Mouse (Mus musculus): ENCODE data around the gene Kdm1a. TPM values are rescaled to one million over a fixed set of nuclear protein-coding genes. Genes with fewer than 3 reads are reported as not detected.

The Kdm1a gene
- polyA plus RNA-seq, 1 experiment from 2014 or later, result 35.4 TPM

GRCm38 (mm10) chr4:136546279-136547045, 56.1 kb downstream of the Kdm1a start:
- H3K27me3 ChIP-seq (replicated peaks; ENCODE audit: control insufficient read depth, insufficient read depth, low read length), result no peaks in the 10 kb centered on the region
- WGBS, result 63% methylated on average over 3 of the region's 3 CpGs
- peaks cover 33% of the 10 kb centered on the region; the same call in 1 of the 2 replicates for H3K36me3 ChIP-seq (ENCODE audit: control insufficient read depth, insufficient read depth, low read length)
- H3K4me2 ChIP-seq, result no peak overlapping the region
- no peak overlapping the region for H3K4me3 ChIP-seq (ENCODE audit: low read depth, low read length)
- DNase-seq (ENCODE audit: low spot score) (no peak), ATAC-seq (replicated peaks; ENCODE audit: low FRiP score) (no peak)
- no peak overlapping the region for H3K27ac ChIP-seq (ENCODE audit: low read depth, low read length)
- no peaks in the 10 kb centered on the region for H3K9me3 ChIP-seq (ENCODE audit: control insufficient read depth, low read length)
- H3K4me1 ChIP-seq (replicated peaks; ENCODE audit: control insufficient read depth, insufficient read depth, low read length), result no peaks in the 10 kb centered on the region
- H3K9ac ChIP-seq (ENCODE audit: low read depth, low read length), result no peak overlapping the region

GRCm38 (mm10) chr4:136545151-136545550, 57.4 kb downstream of the Kdm1a start:
- WGBS, result 93% methylated on average over 3 of the region's 3 CpGs
- H3K4me1 ChIP-seq (replicated peaks; ENCODE audit: control insufficient read depth, insufficient read depth, low read length), result no peaks in the 10 kb centered on the region
- no peaks in the 10 kb centered on the region for H3K27me3 ChIP-seq (replicated peaks; ENCODE audit: control insufficient read depth, insufficient read depth, low read length)
- H3K4me2 ChIP-seq, result no peak overlapping the region
- no peak for ATAC-seq (replicated peaks; ENCODE audit: low FRiP score)
- peaks cover 24% of the 10 kb centered on the region; the same call in 1 of the 2 replicates for H3K36me3 ChIP-seq (ENCODE audit: control insufficient read depth, insufficient read depth, low read length)
- H3K4me3 ChIP-seq (ENCODE audit: low read depth, low read length), result no peak overlapping the region
- no peak overlapping the region for H3K9ac ChIP-seq (ENCODE audit: low read depth, low read length)
- H3K9me3 ChIP-seq (ENCODE audit: control insufficient read depth, low read length), result no peaks in the 10 kb centered on the region
- DNase-seq (ENCODE audit: low spot score), result no peak
- H3K27ac ChIP-seq (ENCODE audit: low read depth, low read length), result no peak overlapping the region

GRCm38 (mm10) chr4:136526412-136526811, 76.1 kb downstream of the Kdm1a start:
- WGBS, result 21% methylated on average over 4 of the region's 4 CpGs
- H3K4me2 ChIP-seq, result no peak overlapping the region

GRCm38 (mm10) chr4:136524309-136524708, 78.2 kb downstream of the Kdm1a start:
- Histone ChIP-seq H3K27me3 (replicated peaks; ENCODE audit: control insufficient read depth, insufficient read depth, low read length) (no peaks in the 10 kb centered on the region), H3K27ac (ENCODE audit: low read depth, low read length) (no peak overlapping the region), H3K36me3 (ENCODE audit: control insufficient read depth, insufficient read depth, low read length) (no peaks in the 10 kb centered on the region), H3K9me3 (ENCODE audit: control insufficient read depth, low read length) (no peaks in the 10 kb centered on the region), H3K4me2 (0 out of 2 replicates have a peak overlapping the region, but pooled peaks have one; percentile 22), H3K9ac (ENCODE audit: low read depth, low read length) (no peak overlapping the region), H3K4me3 (ENCODE audit: low read depth, low read length) (no peak overlapping the region), H3K4me1 (replicated peaks; ENCODE audit: control insufficient read depth, insufficient read depth, low read length) (peaks cover 6% of the 10 kb centered on the region; the same call in 1 of the 2 replicates)
- no peak for DNase-seq (ENCODE audit: low spot score)
- peak; percentile 74 for ATAC-seq (replicated peaks; ENCODE audit: low FRiP score)
- WGBS, result 63% methylated on average over 2 of the region's 2 CpGs

More at GRCm38 (mm10) chr4:136526412-136526811, 76.1 kb downstream of the Kdm1a start:
- 0 out of 2 replicates have a peak, but pooled peaks have one; percentile 36 for ATAC-seq (replicated peaks; ENCODE audit: low FRiP score)
- no peak overlapping the region for H3K9ac ChIP-seq (ENCODE audit: low read depth, low read length)
- H3K36me3 ChIP-seq (ENCODE audit: control insufficient read depth, insufficient read depth, low read length), result no peaks in the 10 kb centered on the region
- H3K27ac ChIP-seq (ENCODE audit: low read depth, low read length), result no peak overlapping the region
- H3K4me3 ChIP-seq (ENCODE audit: low read depth, low read length), result no peak overlapping the region
- DNase-seq (ENCODE audit: low spot score), result no peak
- peaks cover 4% of the 10 kb centered on the region; the same call in 1 of the 2 replicates for H3K4me1 ChIP-seq (replicated peaks; ENCODE audit: control insufficient read depth, insufficient read depth, low read length)
- H3K27me3 ChIP-seq (replicated peaks; ENCODE audit: control insufficient read depth, insufficient read depth, low read length), result no peaks in the 10 kb centered on the region
- H3K9me3 ChIP-seq (ENCODE audit: control insufficient read depth, low read length), result no peaks in the 10 kb centered on the region

- Histone ChIP-seq H3K4me3 (ENCODE audit: low read depth, low read length) (no peak overlapping the region), H3K36me3 (ENCODE audit: control insufficient read depth, insufficient read depth, low read length) (no peaks in the 10 kb centered on the region), H3K4me1 (replicated peaks; ENCODE audit: control insufficient read depth, insufficient read depth, low read length) (peaks cover 6% of the 10 kb centered on the region; the same call in 1 of the 2 replicates), H3K27me3 (replicated peaks; ENCODE audit: control insufficient read depth, insufficient read depth, low read length) (no peaks in the 10 kb centered on the region), H3K9ac (ENCODE audit: low read depth, low read length) (no peak overlapping the region), H3K4me2 (no peak overlapping the region), H3K27ac (ENCODE audit: low read depth, low read length) (no peak overlapping the region), H3K9me3 (ENCODE audit: control insufficient read depth, low read length) (no peaks in the 10 kb centered on the region)
- 82% methylated on average over 5 of the region's 5 CpGs for WGBS
- DNase-seq (ENCODE audit: low spot score) (no peak), ATAC-seq (replicated peaks; ENCODE audit: low FRiP score) (no peak)
Observed at GRCm38 (mm10) chr4:136521898-136522297, 80.6 kb downstream of the Kdm1a start.

GRCm38 (mm10) chr4:136519866-136520265, 82.7 kb downstream of the Kdm1a start:
- Histone ChIP-seq H3K36me3 (ENCODE audit: control insufficient read depth, insufficient read depth, low read length) (no peaks in the 10 kb centered on the region), H3K4me3 (ENCODE audit: low read depth, low read length) (no peak overlapping the region), H3K27ac (ENCODE audit: low read depth, low read length) (no peak overlapping the region), H3K9me3 (ENCODE audit: control insufficient read depth, low read length) (no peaks in the 10 kb centered on the region), H3K4me2 (no peak overlapping the region), H3K4me1 (replicated peaks; ENCODE audit: control insufficient read depth, insufficient read depth, low read length) (peaks cover 6% of the 10 kb centered on the region; the same call in 1 of the 2 replicates), H3K27me3 (replicated peaks; ENCODE audit: control insufficient read depth, insufficient read depth, low read length) (no peaks in the 10 kb centered on the region), H3K9ac (ENCODE audit: low read depth, low read length) (no peak overlapping the region)
- DNase-seq (ENCODE audit: low spot score), result no peak
- ATAC-seq (replicated peaks; ENCODE audit: low FRiP score), result no peak

GRCm38 (mm10) chr4:136518576-136518975, 83.9 kb downstream of the Kdm1a start:
- Histone ChIP-seq H3K36me3 (ENCODE audit: control insufficient read depth, insufficient read depth, low read length) (no peaks in the 10 kb centered on the region), H3K4me1 (replicated peaks; ENCODE audit: control insufficient read depth, insufficient read depth, low read length) (peaks cover 8% of the 10 kb centered on the region; the same call in 1 of the 2 replicates), H3K9ac (ENCODE audit: low read depth, low read length) (no peak overlapping the region), H3K4me2 (no peak overlapping the region), H3K27ac (ENCODE audit: low read depth, low read length) (no peak overlapping the region), H3K4me3 (ENCODE audit: low read depth, low read length) (no peak overlapping the region), H3K27me3 (replicated peaks; ENCODE audit: control insufficient read depth, insufficient read depth, low read length) (no peaks in the 10 kb centered on the region), H3K9me3 (ENCODE audit: control insufficient read depth, low read length) (no peaks in the 10 kb centered on the region)
- WGBS, result 62% methylated on average over 2 of the region's 2 CpGs
- ATAC-seq (replicated peaks; ENCODE audit: low FRiP score) (no peak), DNase-seq (ENCODE audit: low spot score) (no peak)

GRCm38 (mm10) chr4:136518141-136518540, 84.4 kb downstream of the Kdm1a start:
- H3K4me1 ChIP-seq (replicated peaks; ENCODE audit: control insufficient read depth, insufficient read depth, low read length), result peaks cover 9% of the 10 kb centered on the region
- no peaks in the 10 kb centered on the region for H3K9me3 ChIP-seq (ENCODE audit: control insufficient read depth, low read length)
- ATAC-seq (replicated peaks; ENCODE audit: low FRiP score) (no peak), DNase-seq (ENCODE audit: low spot score) (no peak)
- WGBS, result 77% methylated on average over 2 of the region's 2 CpGs
- H3K27me3 ChIP-seq (replicated peaks; ENCODE audit: control insufficient read depth, insufficient read depth, low read length), result no peaks in the 10 kb centered on the region
- no peaks in the 10 kb centered on the region for H3K36me3 ChIP-seq (ENCODE audit: control insufficient read depth, insufficient read depth, low read length)
- H3K4me3 ChIP-seq (ENCODE audit: low read depth, low read length), result no peak overlapping the region
- no peak overlapping the region for H3K9ac ChIP-seq (ENCODE audit: low read depth, low read length)
- no peak overlapping the region for H3K27ac ChIP-seq (ENCODE audit: low read depth, low read length)
- no peak overlapping the region for H3K4me2 ChIP-seq

- Histone ChIP-seq H3K9me3 (ENCODE audit: control insufficient read depth, low read length) (no peaks in the 10 kb centered on the region), H3K27ac (ENCODE audit: low read depth, low read length) (no peak overlapping the region), H3K4me3 (ENCODE audit: low read depth, low read length) (no peak overlapping the region), H3K36me3 (ENCODE audit: control insufficient read depth, insufficient read depth, low read length) (no peaks in the 10 kb centered on the region), H3K9ac (ENCODE audit: low read depth, low read length) (no peak overlapping the region), H3K27me3 (replicated peaks; ENCODE audit: control insufficient read depth, insufficient read depth, low read length) (no peaks in the 10 kb centered on the region), H3K4me2 (no peak overlapping the region), H3K4me1 (replicated peaks; ENCODE audit: control insufficient read depth, insufficient read depth, low read length) (peaks cover 7% of the 10 kb centered on the region)
- DNase-seq (ENCODE audit: low spot score) (no peak), ATAC-seq (replicated peaks; ENCODE audit: low FRiP score) (no peak)
Observed at GRCm38 (mm10) chr4:136512905-136513304, 89.6 kb downstream of the Kdm1a start.
